Mouse (Mus musculus) lung, adult 18-20 months (tissue): ENCODE measurements around the gene Usp36.
"Not testable (repeated sequence)": the region's sequence is repeated elsewhere in the genome, so short reads cannot be mapped to it uniquely, and the experiment has no call there.

Experiments
- DNase-seq, 2 experiments: peaks; one replicate each; pipeline ENCODE4 v3.0.0; 2022; ENCODE audit warnings: mixed read lengths in 2 of 2

Usp36 gene

DNA sequence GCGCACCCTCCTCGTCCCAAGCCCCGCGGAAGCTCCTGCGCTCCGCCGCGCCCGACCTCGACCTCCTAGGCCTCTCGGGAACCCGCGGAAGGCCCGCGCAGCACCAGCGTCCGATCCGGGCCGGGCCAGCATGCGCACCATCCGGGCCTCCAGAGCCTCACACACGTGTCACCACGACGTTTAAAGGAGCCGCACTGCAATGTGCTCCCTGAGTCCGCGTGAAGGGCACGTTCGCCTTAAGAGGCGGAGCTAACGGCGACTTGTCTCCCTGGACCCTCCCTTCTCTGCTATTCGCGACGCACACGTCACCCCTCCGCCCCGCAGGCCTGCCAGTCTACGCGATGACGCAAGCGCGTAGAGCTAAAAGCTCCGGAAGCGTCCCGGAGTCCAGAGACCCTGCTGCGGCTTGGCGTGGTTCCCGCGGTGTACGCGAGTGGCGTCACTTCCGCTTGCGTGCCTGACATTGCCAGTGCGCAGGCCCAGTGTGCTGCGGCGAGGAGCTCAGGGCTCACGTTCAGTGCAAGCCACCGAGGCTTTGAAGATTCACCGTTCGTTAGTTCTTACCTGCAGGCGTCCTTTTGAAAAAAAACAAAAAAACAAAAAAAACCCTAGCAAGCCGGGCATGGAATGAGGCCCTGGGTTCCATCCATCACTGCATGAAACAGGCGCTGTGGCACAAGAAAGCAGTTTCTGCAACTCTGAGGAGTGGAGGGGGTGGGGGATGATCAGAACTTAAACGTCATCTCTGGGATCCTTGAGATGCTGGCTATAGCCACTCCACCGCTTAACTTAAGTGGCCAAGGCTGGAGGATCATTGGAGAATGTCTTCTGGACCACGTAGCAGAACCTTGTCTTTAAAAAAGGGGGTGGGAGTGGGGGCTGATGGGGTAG is at the start of gene Usp36:
TSS of gene Usp36 (minus strand) at position 246 of the 891 bp plus-strand sequence.
- peak; percentile 100 for DNase-seq

DNA sequence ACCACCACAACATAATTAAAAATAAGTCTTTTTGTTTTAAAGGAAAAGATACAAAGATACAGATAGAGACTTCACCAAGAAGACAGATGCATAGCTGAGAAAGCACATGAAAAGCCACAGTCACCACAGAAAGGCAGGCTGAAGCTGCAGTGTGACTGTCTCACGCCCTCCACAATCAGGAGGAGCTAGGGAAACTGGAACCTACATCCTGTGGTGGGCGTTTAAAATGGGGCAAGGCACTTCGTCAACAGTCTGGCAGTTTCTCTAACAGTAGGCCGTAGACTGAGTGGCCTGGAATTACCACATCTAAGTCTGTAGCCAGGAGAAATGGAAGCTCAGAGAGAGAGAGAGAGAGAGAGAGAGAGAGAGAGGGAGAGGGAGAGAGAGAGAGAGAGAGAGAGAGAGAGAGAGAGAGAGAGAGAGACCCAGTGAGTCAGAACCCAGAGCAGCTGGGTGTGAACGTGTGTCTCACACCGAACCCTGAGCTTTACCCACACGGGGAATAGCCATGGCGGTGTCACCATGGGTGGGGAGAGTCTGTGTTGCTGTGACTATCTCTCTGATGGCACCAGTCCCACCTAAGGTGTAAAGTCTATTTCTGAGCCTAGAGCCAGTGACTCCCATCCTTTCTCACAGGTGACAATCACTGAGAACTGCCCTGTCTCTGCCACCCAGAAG is 47.6 kb upstream of the Usp36 start:
- DNase-seq: no peak

DNA sequence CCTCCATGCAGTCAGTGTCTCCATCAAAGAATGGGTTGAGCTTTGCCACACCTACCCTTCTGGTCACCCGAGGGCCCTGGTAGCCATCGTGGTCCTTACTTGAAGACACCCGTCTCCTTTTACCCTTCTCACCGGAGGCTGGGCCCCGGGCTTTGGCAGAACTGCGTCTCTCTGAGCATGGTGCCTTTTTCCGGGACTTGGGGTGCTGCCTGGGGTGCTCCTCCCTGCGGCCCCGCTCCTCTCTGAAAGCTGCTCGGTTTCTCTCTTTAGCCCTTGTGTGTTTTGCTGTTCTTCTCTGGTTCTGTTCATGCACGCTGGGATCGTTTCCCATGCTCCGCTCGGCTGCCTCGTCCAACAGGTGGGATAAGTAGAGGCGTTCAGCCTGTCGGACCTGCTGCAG is 43.4 kb upstream of the Usp36 start:
- DNase-seq: no peak

DNA sequence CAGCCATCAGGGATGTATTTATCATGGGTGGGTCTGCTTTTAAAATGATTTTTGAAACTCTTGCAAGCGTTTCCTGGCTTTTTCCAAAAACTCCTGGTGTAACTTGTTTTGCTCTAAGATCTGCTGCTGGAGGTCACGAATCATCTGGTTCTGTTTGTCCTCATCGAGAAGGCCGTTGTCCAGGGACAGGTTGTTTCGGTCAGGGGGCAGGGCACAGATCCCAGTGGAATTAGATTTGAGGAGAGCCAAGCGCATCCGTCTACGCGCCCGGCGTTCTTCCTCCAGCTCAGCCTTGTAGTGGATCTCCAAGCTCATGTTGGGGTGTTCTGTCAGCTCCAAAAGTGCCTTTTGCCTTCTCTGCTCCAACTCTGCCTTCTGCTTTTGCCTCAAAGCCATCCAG is 42.3 kb upstream of the Usp36 start:
- no peak for DNase-seq

DNA sequence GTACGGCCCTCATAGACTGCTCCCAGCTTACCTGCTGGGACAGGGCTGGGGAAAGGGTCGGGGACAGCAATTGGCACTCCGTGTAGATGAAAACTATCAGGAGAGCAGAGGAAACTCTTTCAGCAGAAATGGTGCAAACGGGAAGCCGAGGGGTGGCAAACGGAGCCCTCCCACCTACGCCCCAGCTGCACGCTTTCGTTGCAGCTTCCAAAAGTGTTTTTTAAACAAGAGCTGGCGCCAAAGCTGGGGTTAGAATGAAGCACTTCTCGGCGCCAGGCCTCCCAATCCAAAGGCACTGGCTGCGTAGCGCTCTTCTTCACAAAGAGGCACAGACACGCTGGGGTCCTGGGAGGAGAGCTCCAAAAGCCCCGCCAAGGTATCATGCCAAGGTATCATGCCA is 40.7 kb upstream of the Usp36 start:
- DNase-seq: no peak

DNA sequence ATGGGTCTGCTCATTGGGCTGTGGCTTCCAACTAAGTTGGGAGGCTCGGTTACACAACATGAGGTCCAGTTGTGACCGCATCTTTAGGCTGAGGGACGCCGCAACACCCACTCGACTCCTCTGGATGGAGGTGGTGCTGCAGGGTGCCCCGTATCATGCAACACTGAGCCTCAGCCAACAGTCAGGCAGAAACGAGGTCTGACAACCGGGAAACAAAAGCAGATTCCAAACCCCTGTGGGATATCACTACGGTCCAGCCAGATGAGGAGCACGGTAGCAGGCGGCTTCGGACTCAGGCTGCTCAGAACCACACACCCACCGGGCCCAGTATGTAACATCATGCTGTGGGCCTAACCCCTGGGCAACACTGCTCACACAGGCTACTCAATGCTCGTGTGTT is 40.3 kb upstream of the Usp36 start:
- DNase-seq: no peak

DNA sequence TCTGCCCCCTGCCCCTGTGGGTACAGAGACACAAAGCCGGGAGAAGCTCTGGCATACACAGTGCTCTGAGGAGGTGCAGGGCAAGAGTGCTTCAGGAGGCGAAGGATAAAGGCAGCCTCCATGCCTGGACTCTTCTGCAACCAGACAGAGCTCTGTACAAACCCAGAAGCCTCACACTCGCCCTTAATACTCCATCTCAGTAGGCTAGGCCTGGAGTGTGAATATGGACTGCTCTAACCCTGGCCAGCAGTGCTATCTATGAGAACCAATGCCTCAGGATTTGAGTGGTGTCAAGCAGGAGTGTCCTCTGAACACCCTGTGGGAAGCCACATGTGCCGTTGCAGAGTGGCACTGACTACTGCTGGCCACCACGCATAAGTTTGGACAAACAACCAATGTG is 38.9 kb upstream of the Usp36 start:
- no peak for DNase-seq

DNA sequence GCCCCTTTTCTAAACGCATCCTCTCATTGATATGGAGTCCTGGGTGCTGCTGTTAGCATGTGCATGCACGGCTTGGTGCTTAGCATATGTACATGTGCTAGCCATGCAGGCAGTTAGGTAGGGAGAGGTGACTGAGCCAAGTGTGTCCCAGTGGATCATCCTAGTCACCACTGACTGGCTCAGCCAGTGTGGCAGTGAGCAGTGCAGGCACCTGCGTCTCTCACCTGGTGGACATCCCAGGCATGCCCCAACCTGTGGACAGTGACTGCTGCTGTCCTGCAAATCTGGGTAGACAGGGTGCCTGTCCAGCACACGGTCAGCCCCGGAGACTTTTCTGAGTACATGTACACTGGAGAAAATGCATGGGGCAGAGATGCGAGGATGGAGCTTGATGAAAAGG is 38.5 kb upstream of the Usp36 start:
- no peak for DNase-seq

DNA sequence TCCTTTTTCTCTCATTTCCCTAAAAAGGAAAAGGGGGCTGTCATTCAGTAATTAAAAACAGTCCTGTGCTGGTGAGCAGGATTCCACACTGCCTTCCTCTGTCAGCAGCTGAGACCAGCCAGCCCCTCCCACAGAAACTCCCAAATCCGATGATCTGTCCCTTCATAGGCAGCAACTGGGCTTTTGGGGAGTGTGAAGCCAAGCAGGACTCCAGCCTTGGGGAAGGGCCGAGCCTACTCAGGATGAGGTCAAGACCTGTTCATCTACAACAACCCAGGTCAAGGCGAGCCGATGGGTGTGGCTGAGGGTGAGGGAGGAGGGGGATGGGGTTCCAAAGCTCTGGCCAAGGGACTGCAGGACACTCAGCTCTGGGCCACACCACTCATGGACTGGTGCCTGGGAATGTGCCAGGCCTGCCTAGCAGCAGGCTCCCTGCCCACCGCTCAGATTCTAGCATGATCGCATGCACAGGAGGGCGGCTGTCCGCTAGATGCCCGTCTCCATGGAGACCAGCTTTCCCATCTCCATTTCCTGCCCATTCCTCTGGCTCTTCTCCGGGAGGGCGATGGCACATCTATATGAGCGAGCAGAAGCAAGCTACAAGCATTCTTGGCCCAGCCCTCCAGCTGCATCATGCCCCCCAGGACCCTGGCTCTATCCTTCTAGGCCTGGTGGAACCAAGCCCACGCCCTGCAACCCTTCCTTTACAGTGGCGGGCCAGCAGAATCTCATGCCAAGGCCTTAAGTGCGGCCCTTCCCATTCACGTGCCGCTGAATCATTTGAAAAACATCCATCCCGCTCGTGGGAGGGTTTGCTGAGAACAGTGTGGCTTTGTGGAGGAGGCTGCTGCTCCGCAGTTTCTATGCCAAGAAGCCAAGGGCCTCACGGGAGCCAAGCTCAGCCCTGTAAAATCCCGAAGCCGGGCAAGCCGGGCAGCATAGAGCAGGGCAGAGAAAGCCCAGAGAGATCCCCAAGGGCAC is 37.2 kb upstream of the Usp36 start:
- peak; percentile 89 to 91 for DNase-seq

DNA sequence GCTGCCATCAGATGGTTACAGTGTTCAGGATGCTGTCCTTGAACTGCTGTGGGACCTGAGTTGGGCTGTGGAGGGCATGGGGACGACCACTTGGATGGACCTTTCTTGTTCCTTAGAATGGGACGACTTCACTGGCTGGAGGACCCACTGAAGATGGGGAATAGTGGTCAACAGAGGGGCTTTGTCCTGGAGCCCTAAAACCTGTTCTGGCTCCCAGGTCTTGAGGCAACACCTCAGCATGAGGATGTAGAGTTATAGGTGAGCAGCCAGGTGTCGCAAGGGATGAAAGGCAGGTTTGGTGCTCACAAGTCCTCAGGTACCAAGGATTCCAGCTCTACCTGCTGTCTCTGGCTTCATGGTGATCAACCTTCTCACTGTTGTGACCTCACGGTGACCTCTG is 36.4 kb upstream of the Usp36 start:
- no peak for DNase-seq

DNA sequence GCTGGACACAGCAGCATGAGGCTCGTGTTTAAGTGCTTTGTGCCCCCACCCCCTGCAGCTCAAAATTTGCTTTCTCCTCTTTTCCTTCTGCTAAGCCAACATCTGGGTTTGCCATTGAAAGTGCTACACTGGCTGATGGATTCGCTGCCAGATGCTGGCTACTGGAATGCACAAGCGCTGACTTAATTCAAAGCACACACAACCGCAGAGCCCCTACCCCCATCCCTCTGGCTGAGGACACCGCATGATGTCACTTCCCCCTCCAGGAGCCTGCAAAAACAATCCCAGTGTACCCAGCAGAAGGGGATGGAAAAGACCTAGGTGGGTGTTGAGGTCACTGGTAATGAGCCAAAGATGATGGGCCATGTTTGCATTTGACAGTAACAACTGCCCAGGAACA is 34.5 kb upstream of the Usp36 start:
- no peak for DNase-seq

DNA sequence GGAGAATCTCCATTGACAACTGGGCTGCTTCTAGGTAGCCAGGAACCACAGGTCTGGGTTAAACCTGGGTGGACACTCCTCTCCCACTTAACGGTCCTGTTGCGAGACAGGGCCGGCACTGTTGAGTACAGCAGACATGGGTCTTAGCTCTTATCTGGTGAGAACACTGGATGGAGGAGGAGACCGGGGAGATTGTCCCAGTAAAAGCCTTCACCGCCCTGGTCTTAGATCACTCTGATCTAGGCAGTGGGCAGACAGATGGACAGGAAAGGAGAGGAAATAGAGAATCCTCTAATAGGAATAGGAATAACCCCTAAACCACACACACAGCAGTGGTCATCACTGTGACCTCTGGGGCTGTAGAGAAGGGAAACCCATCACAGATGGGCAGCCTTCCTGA is 33.9 kb upstream of the Usp36 start:
- no peak for DNase-seq

DNA sequence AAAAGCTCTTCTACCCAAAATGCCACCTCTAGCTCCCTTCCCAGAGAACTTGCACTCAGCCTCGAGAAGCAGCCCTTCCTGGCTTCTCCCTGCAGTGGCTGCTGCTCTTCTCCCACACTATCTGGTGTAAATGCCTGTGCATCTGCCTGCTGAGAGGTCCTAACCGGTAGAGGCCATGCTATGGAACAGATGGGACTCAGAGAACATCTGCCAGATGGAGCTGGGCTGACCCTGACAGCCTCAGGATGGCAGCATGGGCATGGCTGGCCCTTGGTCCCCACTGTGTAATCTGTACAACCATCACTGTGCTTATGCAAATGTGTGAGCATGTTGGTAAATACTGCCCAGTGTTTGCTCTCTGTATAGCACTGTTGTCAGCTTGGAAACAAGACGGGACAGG is 32.6 kb upstream of the Usp36 start:
- no peak for DNase-seq

DNA sequence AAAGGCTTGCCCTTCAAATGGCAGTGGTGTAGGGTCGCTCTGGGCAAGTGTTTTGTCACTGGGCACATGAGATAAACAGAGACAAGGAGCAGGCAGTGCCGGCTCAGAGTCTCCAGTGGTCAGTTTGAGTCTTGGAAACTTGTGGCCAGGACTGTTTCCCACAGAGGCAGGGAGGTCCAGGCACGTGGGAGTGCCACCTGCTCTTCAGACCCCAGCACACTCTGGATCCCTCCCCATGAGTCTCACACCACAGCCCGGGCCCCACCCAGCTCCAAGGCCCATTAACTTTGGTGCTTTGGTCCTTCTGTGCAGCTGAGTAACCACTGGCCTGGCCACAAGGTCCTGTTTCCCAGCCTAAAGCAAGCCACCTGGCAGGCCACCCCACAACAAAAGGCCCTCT is 31.9 kb upstream of the Usp36 start:
- peak in 1 of 2 experiments; percentile 42 for DNase-seq

DNA sequence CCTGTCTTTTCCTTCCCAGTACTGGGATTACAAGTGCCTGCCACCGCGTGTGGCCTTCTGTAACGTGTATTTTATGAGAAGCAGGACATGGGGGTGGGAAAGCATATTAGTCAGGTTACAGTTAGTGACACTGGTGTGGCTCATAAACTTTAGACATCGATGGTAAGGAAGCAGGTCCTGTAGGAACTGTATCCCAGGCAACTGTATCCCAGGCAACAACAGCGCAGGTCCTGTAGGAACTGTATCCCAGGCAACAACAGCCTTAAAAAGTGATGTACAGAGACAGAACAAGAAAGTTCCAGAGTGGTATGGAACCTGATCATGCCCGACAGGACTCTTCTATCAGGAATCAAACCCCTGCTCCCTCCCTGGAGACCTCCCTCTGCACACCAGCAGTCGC is 31.5 kb upstream of the Usp36 start:
- DNase-seq: no peak

DNA sequence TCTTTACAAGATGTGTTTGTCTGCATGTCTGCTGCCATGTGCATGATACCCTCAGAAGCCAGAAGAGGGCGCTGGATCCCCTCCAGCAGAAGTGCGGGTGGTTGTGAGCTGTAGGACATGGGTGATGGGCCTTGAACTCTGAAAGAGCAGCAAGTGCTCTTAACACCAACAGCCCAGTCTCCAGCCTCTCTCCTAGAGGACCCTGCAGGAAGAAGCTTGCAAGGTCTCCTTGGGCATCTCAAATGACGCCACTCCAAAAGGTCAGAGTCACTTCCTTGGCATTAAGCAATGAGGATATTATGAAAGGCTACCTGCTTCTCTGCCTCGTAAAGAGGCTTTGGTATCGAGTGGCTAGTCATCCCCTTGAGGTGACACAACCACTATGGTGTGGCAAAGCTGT is 28.6 kb upstream of the Usp36 start:
- DNase-seq: peak; percentile 51 to 70

DNA sequence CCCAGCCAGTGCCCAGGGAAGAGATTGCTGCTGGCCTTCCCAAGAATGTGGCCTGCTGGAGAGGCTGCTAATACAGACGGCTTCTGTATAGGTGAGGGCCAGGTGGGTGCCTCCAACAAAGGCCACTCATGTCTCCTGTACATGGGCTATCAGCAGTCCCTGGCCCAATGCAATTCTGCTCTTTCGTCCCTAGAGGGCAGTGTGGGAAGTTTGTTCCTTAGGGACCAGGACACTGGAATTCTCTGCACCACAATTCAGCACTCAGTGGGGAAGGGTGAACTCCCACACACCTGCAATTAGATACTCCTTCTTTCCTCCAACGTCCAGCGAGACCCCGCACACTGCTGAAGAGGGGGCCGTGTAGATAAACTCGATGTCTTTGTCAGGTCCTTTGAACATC is 27.1 kb upstream of the Usp36 start:
- DNase-seq: peak; percentile 49 to 60

DNA sequence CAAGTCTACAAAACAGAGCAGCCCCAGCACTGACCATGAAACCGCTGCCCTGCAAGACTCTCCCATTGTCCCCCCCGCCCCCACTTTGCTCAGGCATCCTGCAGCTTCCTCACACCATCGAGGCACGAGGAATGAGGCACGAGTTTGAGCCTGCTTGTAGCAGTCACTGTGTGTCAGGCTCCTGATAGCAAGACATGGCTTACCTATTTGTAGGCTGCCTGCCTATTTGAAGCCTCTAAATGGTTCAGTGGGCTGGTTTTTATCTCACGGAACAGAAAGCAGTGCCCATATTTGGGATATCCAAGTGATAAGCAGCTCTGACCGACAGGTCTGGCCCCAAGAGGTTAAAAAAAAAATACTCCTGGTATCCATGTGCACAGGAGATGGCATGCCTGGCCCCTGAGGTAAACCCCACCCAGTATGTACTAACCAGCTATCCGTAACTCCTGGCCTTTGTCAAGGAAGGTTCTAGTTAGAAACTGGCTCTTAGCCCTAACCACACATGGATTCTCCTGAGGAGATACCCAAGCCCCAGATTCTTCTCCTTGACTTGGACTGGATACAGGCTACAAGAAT is 26.3 kb upstream of the Usp36 start:
- DNase-seq: no peak

DNA sequence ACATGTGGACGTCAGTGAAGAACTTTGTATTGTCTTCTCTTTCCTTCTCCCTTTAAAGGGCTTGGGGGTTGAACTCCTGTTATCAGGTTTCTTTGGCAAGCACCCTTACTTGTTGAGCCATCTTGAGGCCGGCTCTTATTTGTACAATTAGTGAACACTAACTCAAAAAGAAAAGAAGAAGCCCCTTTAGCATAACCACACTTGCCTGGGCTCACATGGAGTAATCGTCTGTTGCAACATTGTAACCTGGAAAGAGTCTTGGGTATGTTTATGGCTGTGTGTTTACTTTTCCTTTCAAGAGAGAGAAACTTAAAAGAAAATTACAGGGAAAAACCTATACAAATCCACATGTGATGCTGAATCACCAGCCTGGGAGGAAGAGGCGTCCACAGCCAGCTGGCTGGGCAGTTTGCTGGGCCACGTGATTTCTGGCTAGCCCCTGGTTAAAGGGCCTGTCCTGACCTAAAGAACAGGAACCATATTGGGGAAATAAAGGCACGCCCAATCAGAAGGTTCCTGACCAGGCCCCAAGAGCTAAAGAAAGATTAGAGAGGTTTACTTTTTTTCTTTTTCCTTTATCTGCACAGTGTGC is 22.2 kb upstream of the Usp36 start:
- no peak for DNase-seq

DNA sequence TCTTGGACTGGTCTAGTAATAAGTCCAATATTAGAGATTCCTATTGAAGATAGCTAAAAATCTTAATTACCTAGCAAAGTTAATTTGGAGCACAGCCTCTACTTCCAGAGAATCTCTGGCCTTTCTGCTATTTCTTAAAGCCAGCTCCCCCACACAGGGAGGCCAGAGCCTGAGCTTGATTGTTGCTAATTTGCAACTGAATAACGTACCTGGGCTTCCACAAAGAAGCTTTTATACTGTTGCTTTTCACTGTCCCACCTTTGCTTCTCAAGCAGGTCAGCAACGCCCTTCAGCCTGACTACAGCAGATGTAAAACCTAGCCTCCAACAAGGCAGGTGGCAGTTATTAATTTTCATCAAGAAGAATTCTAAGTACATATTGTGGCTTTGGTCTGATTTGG is 17.9 kb upstream of the Usp36 start:
- not testable (repeated sequence) for DNase-seq

DNA sequence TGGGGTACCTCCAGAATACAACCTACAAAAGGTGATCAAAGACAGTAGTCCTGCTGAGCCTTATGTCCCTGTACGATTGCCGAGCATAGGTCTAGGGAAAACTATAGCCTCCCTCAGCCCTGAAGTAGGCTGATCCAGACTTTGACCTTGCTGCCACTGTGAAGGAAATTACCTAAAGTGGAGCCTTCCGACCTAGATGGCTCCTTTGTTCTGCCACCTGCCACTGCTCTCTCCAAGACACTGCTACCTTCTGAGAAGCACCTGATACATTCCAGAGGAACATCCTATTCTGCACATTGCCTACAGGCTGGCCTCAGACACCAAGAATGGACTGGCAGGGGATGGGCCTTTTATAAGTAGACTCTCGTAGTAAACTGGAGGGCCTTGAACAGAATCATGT is 13.9 kb upstream of the Usp36 start:
- DNase-seq: not testable (repeated sequence)

DNA sequence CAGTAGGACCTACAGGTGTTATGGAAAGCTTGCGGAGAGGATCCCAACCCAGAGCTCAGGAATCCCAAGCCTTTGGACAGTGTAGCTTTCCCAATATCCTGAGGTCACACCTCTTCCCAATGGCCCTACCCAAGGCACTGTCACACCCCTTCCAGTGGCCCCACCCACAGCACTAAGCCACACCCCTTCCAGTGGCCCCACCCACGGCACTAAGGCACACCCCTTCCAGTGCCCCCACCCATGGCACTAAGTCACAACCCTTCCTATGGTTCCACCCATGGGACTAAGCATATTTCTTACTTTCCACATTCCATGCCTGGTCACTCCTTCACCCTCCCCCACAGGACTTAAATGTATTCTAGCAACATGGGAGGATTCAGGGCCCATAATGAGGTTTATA is 8.8 kb upstream of the Usp36 start:
- no peak for DNase-seq
